Mouse (Mus musculus): ENCODE results near the gene Met.

Met gene

GRCm38 (mm10) chr6:17606915-17607314 lies 143.3 kb downstream of the Met start:
- DNase-seq (ENCODE audit: low spot score in 2 of 2), result no peak

- no peak for DNase-seq (ENCODE audit: low spot score in 2 of 2)
Observed at GRCm38 (mm10) chr6:17611352-17612010, 147.9 kb downstream of the Met start.

GRCm38 (mm10) chr6:17612652-17613051 lies 149.1 kb downstream of the Met start:
- DNase-seq (ENCODE audit: low spot score in 2 of 2), result no peak

GRCm38 (mm10) chr6:17620823-17621222 lies 157.2 kb downstream of the Met start:
- no peak for DNase-seq (ENCODE audit: low spot score in 2 of 2)

- no peak for DNase-seq (ENCODE audit: low spot score in 2 of 2)
Observed at GRCm38 (mm10) chr6:17621436-17621835, 157.8 kb downstream of the Met start.
